Mouse (Mus musculus): ENCODE results near the gene Msi2. TPM values are rescaled to one million over a fixed set of nuclear protein-coding genes. Genes with fewer than 3 reads are reported as not detected.

Msi2 gene
- 15.9 and 16.3 TPM in 2 replicates for polyA plus RNA-seq (2016; fragmentation: Nextera tagmentation; extraction: Ambion mirVana)

GRCm38 (mm10) chr11:88718050-88718765 is at the start of gene Msi2:
Gene Msi2, minus strand, starts transcription at chr11:88718513.
- no peaks in the 10 kb centered on the region for H3K27me3 ChIP-seq (ENCODE audit: insufficient read depth, poor library complexity, severe bottlenecking)
- H3K27ac ChIP-seq, result peak within 1 kb of the TSS; percentile 100
- peaks cover 8% of the 10 kb centered on the region; the same call in 1 of the 2 replicates for H3K36me3 ChIP-seq
- peak; percentile 95 for DNase-seq (ENCODE audit: low spot score)
- H3K4me1 ChIP-seq, result peaks cover 53% of the 10 kb centered on the region
- 1% methylated on average over 56 of the region's 84 CpGs for WGBS
- H3K9me3 ChIP-seq, result no peaks in the 10 kb centered on the region
- peak within 1 kb of the TSS; percentile 96 for H3K4me3 ChIP-seq

GRCm38 (mm10) chr11:88765635-88766034 is 47.3 kb upstream of the Msi2 start:
- DNase-seq (ENCODE audit: low spot score), result no peak
- Histone ChIP-seq H3K27me3 (ENCODE audit: insufficient read depth, poor library complexity, severe bottlenecking) (no peaks in the 10 kb centered on the region), H3K9me3 (no peaks in the 10 kb centered on the region), H3K36me3 (no peaks in the 10 kb centered on the region), H3K4me3 (no peak overlapping the region), H3K4me1 (peaks cover 23% of the 10 kb centered on the region), H3K27ac (peak overlapping the region; percentile 67; the same call in 1 of the 2 replicates)
- WGBS, result 52% methylated on average over 7 of the region's 7 CpGs

- no peaks in the 10 kb centered on the region for H3K36me3 ChIP-seq
- H3K9me3 ChIP-seq, result no peaks in the 10 kb centered on the region
- H3K27ac ChIP-seq, result no peak overlapping the region
- no peaks in the 10 kb centered on the region for H3K27me3 ChIP-seq (ENCODE audit: insufficient read depth, poor library complexity, severe bottlenecking)
- H3K4me1 ChIP-seq, result peaks cover 16% of the 10 kb centered on the region; the same call in 1 of the 2 replicates
- no peak overlapping the region for H3K4me3 ChIP-seq
- 88% methylated on average over 13 of the region's 13 CpGs for WGBS
- no peak for DNase-seq (ENCODE audit: low spot score)
These were observed 45.1 kb upstream of the Msi2 start for GRCm38 (mm10) chr11:88763371-88763770.

- H3K27me3 ChIP-seq (ENCODE audit: insufficient read depth, poor library complexity, severe bottlenecking), result no peaks in the 10 kb centered on the region
- H3K4me1 ChIP-seq, result peaks cover 6% of the 10 kb centered on the region; the same call in 1 of the 2 replicates
These were observed 41.2 kb upstream of the Msi2 start for GRCm38 (mm10) chr11:88759501-88759900.

GRCm38 (mm10) chr11:88758402-88758801 is 40.1 kb upstream of the Msi2 start:
- no peaks in the 10 kb centered on the region for H3K9me3 ChIP-seq
- whole genome bisulfite sequencing, result 53% methylated on average over 6 of the region's 6 CpGs
- H3K27me3 ChIP-seq (ENCODE audit: insufficient read depth, poor library complexity, severe bottlenecking), result no peaks in the 10 kb centered on the region
- H3K4me3 ChIP-seq, result no peak overlapping the region
- H3K36me3 ChIP-seq, result no peaks in the 10 kb centered on the region
- no peak overlapping the region for H3K27ac ChIP-seq
- peaks cover 6% of the 10 kb centered on the region; the same call in 1 of the 2 replicates for H3K4me1 ChIP-seq
- no peak for DNase-seq (ENCODE audit: low spot score)

More at GRCm38 (mm10) chr11:88759501-88759900, 41.2 kb upstream of the Msi2 start:
- DNase-seq (ENCODE audit: low spot score), result no peak
- H3K27ac ChIP-seq, result no peak overlapping the region
- H3K9me3 ChIP-seq, result no peaks in the 10 kb centered on the region
- no peak overlapping the region for H3K4me3 ChIP-seq
- 90% methylated on average over 8 of the region's 8 CpGs for WGBS
- H3K36me3 ChIP-seq, result no peaks in the 10 kb centered on the region

GRCm38 (mm10) chr11:88745306-88745705 is 27.0 kb upstream of the Msi2 start:
- Histone ChIP-seq H3K4me3 (no peak overlapping the region), H3K4me1 (0 out of 2 replicates have a peak, but pooled peaks cover 5% of the 10 kb centered on the region), H3K27me3 (ENCODE audit: insufficient read depth, poor library complexity, severe bottlenecking) (no peaks in the 10 kb centered on the region), H3K36me3 (no peaks in the 10 kb centered on the region; the same call in 1 of the 2 replicates), H3K27ac (peak overlapping the region; percentile 22; the same call in 1 of the 2 replicates), H3K9me3 (no peaks in the 10 kb centered on the region)
- WGBS, result 80% methylated on average over 12 of the region's 12 CpGs
- DNase-seq (ENCODE audit: low spot score), result no peak

- Histone ChIP-seq H3K27ac (no peak overlapping the region), H3K4me1 (no peaks in the 10 kb centered on the region), H3K9me3 (no peaks in the 10 kb centered on the region), H3K36me3 (no peaks in the 10 kb centered on the region), H3K27me3 (ENCODE audit: insufficient read depth, poor library complexity, severe bottlenecking) (no peaks in the 10 kb centered on the region), H3K4me3 (no peak overlapping the region)
- WGBS, result 82% methylated on average over 13 of the region's 13 CpGs
- DNase-seq (ENCODE audit: low spot score), result no peak
These were observed 21.4 kb upstream of the Msi2 start for GRCm38 (mm10) chr11:88739574-88740295.

- no peak for DNase-seq (ENCODE audit: low spot score)
- WGBS, result 40% methylated on average over 5 of the region's 5 CpGs
These were observed 11.1 kb upstream of the Msi2 start for GRCm38 (mm10) chr11:88729363-88729762.

GRCm38 (mm10) chr11:88728508-88728890 is 10.2 kb upstream of the Msi2 start:
- DNase-seq (ENCODE audit: low spot score), result no peak
- peaks cover 31% of the 10 kb centered on the region for H3K4me1 ChIP-seq
- no peak overlapping the region for H3K4me3 ChIP-seq
- no peaks in the 10 kb centered on the region for H3K9me3 ChIP-seq
- H3K36me3 ChIP-seq, result no peaks in the 10 kb centered on the region
- WGBS, result 2% methylated on average over 6 of the region's 6 CpGs
- no peaks in the 10 kb centered on the region for H3K27me3 ChIP-seq (ENCODE audit: insufficient read depth, poor library complexity, severe bottlenecking)
- H3K27ac ChIP-seq, result peak overlapping the region; percentile 75; the same call in 1 of the 2 replicates

More at GRCm38 (mm10) chr11:88729363-88729762, 11.1 kb upstream of the Msi2 start:
- H3K4me3 ChIP-seq, result no peak overlapping the region
- H3K9me3 ChIP-seq, result no peaks in the 10 kb centered on the region
- peak overlapping the region; percentile 75 for H3K27ac ChIP-seq
- no peaks in the 10 kb centered on the region for H3K36me3 ChIP-seq
- H3K4me1 ChIP-seq, result peaks cover 31% of the 10 kb centered on the region
- no peaks in the 10 kb centered on the region for H3K27me3 ChIP-seq (ENCODE audit: insufficient read depth, poor library complexity, severe bottlenecking)

- H3K27ac ChIP-seq, result peak overlapping the region; percentile 29; the same call in 1 of the 2 replicates
- WGBS, result 64% methylated on average over 20 of the region's 20 CpGs
- H3K27me3 ChIP-seq (ENCODE audit: insufficient read depth, poor library complexity, severe bottlenecking), result no peaks in the 10 kb centered on the region
- H3K4me1 ChIP-seq, result peaks cover 30% of the 10 kb centered on the region
- no peaks in the 10 kb centered on the region for H3K9me3 ChIP-seq
- no peak for DNase-seq (ENCODE audit: low spot score)
- no peaks in the 10 kb centered on the region for H3K36me3 ChIP-seq
- H3K4me3 ChIP-seq, result no peak overlapping the region
These were observed 9.6 kb upstream of the Msi2 start for GRCm38 (mm10) chr11:88727768-88728507.

GRCm38 (mm10) chr11:88721144-88721636 is 2.9 kb upstream of the Msi2 start:
- Histone ChIP-seq H3K27ac (peak overlapping the region; percentile 8; the same call in 1 of the 2 replicates), H3K36me3 (no peaks in the 10 kb centered on the region), H3K9me3 (no peaks in the 10 kb centered on the region), H3K27me3 (ENCODE audit: insufficient read depth, poor library complexity, severe bottlenecking) (no peaks in the 10 kb centered on the region), H3K4me1 (peaks cover 25% of the 10 kb centered on the region), H3K4me3 (no peak overlapping the region)
- WGBS, result 60% methylated on average over 10 of the region's 10 CpGs
- DNase-seq (ENCODE audit: low spot score), result no peak
